Comparison of ENCODE assay signal across 8 mouse cellular contexts in the genomic region with DNA sequence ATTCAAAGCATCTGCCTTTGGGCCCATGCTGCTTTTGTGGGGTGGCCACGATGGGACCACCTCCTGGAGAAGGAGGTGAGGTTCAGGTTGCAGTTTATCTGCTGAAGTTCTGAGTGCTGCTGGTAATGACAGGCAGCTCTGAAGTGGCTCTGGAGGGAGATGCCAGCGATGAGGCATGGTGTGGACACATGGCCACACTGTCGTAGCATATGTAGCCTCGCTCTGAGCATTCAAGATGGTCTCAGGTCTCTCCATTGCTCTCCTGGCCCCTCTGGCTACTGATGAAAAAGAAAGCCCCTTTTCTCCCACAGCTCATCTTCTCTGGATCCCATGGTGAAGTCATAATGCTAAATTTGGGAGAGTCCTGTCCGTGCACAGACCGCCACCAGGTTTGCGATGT.
"Had no signal": no experiment of that assay in that cellular context is flagged by ENCODE, and none has a peak within 500 bp of the region (broad histone marks: within the 10 kb centered on the region; RNA-seq: fewer than 3 reads in every experiment).

No protein-coding gene starts in this region.

- DNase-seq: liver, postnatal 0 days; lung, adult 2 months; lung, postnatal 14 days; lung, postnatal 36 days; right cerebral cortex, postnatal 14 days; thymus, adult 2 months; thymus, postnatal 25 days; thymus, postnatal 4 days had no signal
